In the genomic region with DNA sequence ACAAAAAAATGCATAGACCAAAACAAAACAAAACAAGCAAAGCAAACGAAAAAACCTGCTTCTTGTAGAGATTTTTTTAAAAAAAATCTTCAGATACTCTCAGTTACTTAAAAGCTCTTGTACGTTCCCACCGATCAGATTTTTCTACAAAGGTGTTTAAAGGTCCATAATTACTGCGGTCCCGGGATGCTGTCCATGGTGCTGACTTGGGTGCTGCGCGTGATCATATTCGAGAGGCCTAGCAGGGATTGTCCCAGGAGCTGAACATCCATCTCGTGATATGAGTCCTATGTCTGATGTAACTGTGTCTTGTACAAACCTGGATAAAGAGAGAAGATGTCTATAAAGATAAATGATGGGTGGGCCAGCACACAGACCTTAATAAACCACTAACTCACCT, we compare ENCODE assay signal across 14 mouse cellular contexts. TPM values are rescaled to one million over a fixed set of nuclear protein-coding genes. Genes with fewer than 3 reads are reported as not detected.
DNase-seq lines count a peak whose midpoint lies in the region; ATAC-seq and TF ChIP-seq lines count a peak whose summit lies in the region.
"Had no signal": no experiment of that assay in that cellular context is flagged by ENCODE, and none has a peak within 500 bp of the region (broad histone marks: within the 10 kb centered on the region; RNA-seq: fewer than 3 reads in every experiment).

No protein-coding gene starts in this region.

- H3K36me3 ChIP-seq in heart, adult 2 months (ENCODE audit: control insufficient read depth, insufficient read depth, low read length) = no peaks in the 10 kb centered on the region
- no peaks in the 10 kb centered on the region; the same call in none of the 2 replicates for H3K36me3 ChIP-seq in embryonic facial prominence, embryonic 11.5 days (replicated peaks; ENCODE audit: control insufficient read depth, insufficient read depth, low read depth, low read length)

- intact Hi-C loops in heart, adult 2 months (cut with DNase I) = no loop called here

- no peaks in the 10 kb centered on the region for H3K4me1 ChIP-seq in heart, adult 2 months (ENCODE audit: control insufficient read depth, insufficient read depth, low read length)
- no peaks in the 10 kb centered on the region for H3K4me1 ChIP-seq in embryonic facial prominence, embryonic 11.5 days (ENCODE audit: control insufficient read depth, insufficient read depth, low read length)
- H3K4me1 ChIP-seq: heart, embryonic 10.5 days; megakaryocyte, embryonic 14.5 days had no signal

- no peak overlapping the region for H3K4me3 ChIP-seq in heart, adult 2 months
- no peak overlapping the region for H3K4me3 ChIP-seq in embryonic facial prominence, embryonic 11.5 days (ENCODE audit: low read depth, low read length)
- H3K4me3 ChIP-seq: heart, embryonic 10.5 days; left cerebral cortex, adult 2 months; megakaryocyte, embryonic 14.5 days had no signal

- no peak for ATAC-seq in embryonic facial prominence, embryonic 11.5 days (replicated peaks; ENCODE audit: insufficient number of reproducible peaks, low FRiP score, low TSS enrichment, low read depth)
- ATAC-seq: CD4-positive, CD25-positive, alpha-beta regulatory T cell, adult 4 months had no signal

- no peaks in the 10 kb centered on the region for H3K9me3 ChIP-seq in embryonic facial prominence, embryonic 11.5 days (replicated peaks; ENCODE audit: control insufficient read depth, low read length)
- H3K9me3 ChIP-seq: heart, embryonic 10.5 days; megakaryocyte, embryonic 14.5 days had no signal

- no peak overlapping the region for H3K27ac ChIP-seq in heart, adult 2 months
- H3K27ac ChIP-seq in embryonic facial prominence, embryonic 11.5 days (replicated peaks; ENCODE audit: low read depth, low read length) = no peak overlapping the region
- H3K27ac ChIP-seq: heart, embryonic 10.5 days; hindbrain, embryonic 14.5 days; left cerebral cortex, adult 2 months had no signal

- no peak overlapping the region for H3K9ac ChIP-seq in heart, adult 2 months (ENCODE audit: low read depth, low read length)
- H3K9ac ChIP-seq in embryonic facial prominence, embryonic 11.5 days (replicated peaks; ENCODE audit: low read length) = no peak overlapping the region
- H3K9ac ChIP-seq: hindbrain, embryonic 14.5 days had no signal

- 61% methylated on average over 9 of the region's 9 CpGs for WGBS in heart, adult 2 months
- WGBS in embryonic facial prominence, embryonic 11.5 days = 63% methylated on average over 9 of the region's 9 CpGs

- TF ChIP-seq EP300 in heart, adult 2 months (IDR thresholded peaks at IDR 0.05; ENCODE audit: insufficient read depth, low read depth, low read length) = no peak

- TF ChIP-seq CTCF in heart, adult 2 months (IDR thresholded peaks at IDR 0.05) = no peak

- TF ChIP-seq POLR2A in heart, adult 2 months (IDR thresholded peaks at IDR 0.05; ENCODE audit: insufficient read depth, low read depth, low read length) = no peak

- H3K4me2 ChIP-seq in embryonic facial prominence, embryonic 11.5 days (ENCODE audit: low read depth, low read length) = no peak overlapping the region
- H3K4me2 ChIP-seq: hindbrain, embryonic 14.5 days had no signal

- no peaks in the 10 kb centered on the region for H3K79me2 ChIP-seq in heart, adult 2 months (replicated peaks; ENCODE audit: control insufficient read depth, insufficient read depth, low read length)

- DNase-seq in heart, postnatal 4 days = peak; percentile 39
- DNase-seq in heart, adult 2 months = no peak
- peak; percentile 17 for DNase-seq in thymus, postnatal 0 days (ENCODE audit: low spot score)
- DNase-seq in thymus, postnatal 25 days = no peak
- DNase-seq in embryonic facial prominence, embryonic 11.5 days (ENCODE audit: low spot score) = peak; percentile 69
- no peak for DNase-seq in cerebellum, adult 9-10 months
- DNase-seq in gastrocnemius, postnatal 10 days = no peak
- no peak for DNase-seq in layer of hippocampus, postnatal 36 days
- DNase-seq: cerebellum, adult 18-20 months had no signal

- H3K27me3 ChIP-seq in heart, adult 2 months (ENCODE audit: control insufficient read depth, insufficient read depth, low read length) = no peaks in the 10 kb centered on the region
- H3K27me3 ChIP-seq in embryonic facial prominence, embryonic 11.5 days (ENCODE audit: control insufficient read depth, insufficient read depth, low read length) = no peaks in the 10 kb centered on the region
- H3K27me3 ChIP-seq: megakaryocyte, embryonic 14.5 days had no signal

RNA-seq across cellular contexts. Expression of a gene that starts 21.5 kb away (rescaled TPM):
- 1 to 10 TPM; 4.6 to 5.4 TPM for total RNA-seq in heart, postnatal 4 days (2021)
- total RNA-seq in heart, adult 2 months (2021) = under 1 TPM; 0.68 to 0.81 TPM
- polyA plus RNA-seq in heart, adult 2 months (2012; rRNA removed) = 0.18 and 0.70 TPM in 2 replicates
- polyA plus RNA-seq in thymus, postnatal 0 days (2015; fragmentation: Nextera tagmentation; extraction: Ambion mirVana) = 6.6 and 6.7 TPM in 2 replicates
- 5.6 and 6.9 TPM in 2 replicates for polyA plus RNA-seq in embryonic facial prominence, embryonic 11.5 days (2014; fragmentation: Nextera tagmentation; extraction: Ambion mirVana)
- 1 to 10 TPM; 1.9 to 2.5 TPM for total RNA-seq in gastrocnemius, postnatal 10 days (2021)
- 10 to 100 TPM; 56.1 to 56.4 TPM for total RNA-seq in layer of hippocampus, postnatal 36 days (2021)

RNA-seq across cellular contexts. Expression of a gene that starts 32.7 kb away (rescaled TPM):
- total RNA-seq in heart, postnatal 4 days (2021) = 10 to 100 TPM in 1 of 2 experiments, 1 to 10 TPM in 1; 9.4 to 12.0 TPM
- total RNA-seq in heart, adult 2 months (2021) = 1 to 10 TPM; 7.7 to 8.4 TPM
- polyA plus RNA-seq in heart, adult 2 months (2012; rRNA removed) = 10.6 and 12.7 TPM in 2 replicates
- 23.4 and 23.5 TPM in 2 replicates for polyA plus RNA-seq in thymus, postnatal 0 days (2015; fragmentation: Nextera tagmentation; extraction: Ambion mirVana)
- polyA plus RNA-seq in embryonic facial prominence, embryonic 11.5 days (2014; fragmentation: Nextera tagmentation; extraction: Ambion mirVana) = 56.7 and 57.3 TPM in 2 replicates
- total RNA-seq in gastrocnemius, postnatal 10 days (2021) = 10 to 100 TPM; 11.7 to 14.1 TPM
- 10 to 100 TPM; 42.3 to 42.8 TPM for total RNA-seq in layer of hippocampus, postnatal 36 days (2021)

RNA-seq across cellular contexts. Expression of a gene that starts 56.1 kb away (rescaled TPM):
- 100 to 1,000 TPM; 369 to 594 TPM for total RNA-seq in heart, postnatal 4 days (2021)
- total RNA-seq in heart, adult 2 months (2021) = 100 to 1,000 TPM; 229 to 294 TPM
- polyA plus RNA-seq in heart, adult 2 months (2012; rRNA removed) = 1,051 and 1,757 TPM in 2 replicates
- polyA plus RNA-seq in thymus, postnatal 0 days (2015; fragmentation: Nextera tagmentation; extraction: Ambion mirVana) = 14.5 and 22.3 TPM in 2 replicates
- 4.9 and 10.2 TPM in 2 replicates for polyA plus RNA-seq in embryonic facial prominence, embryonic 11.5 days (2014; fragmentation: Nextera tagmentation; extraction: Ambion mirVana)
- over 10,000 TPM; 50,548 to 53,307 TPM for total RNA-seq in gastrocnemius, postnatal 10 days (2021)
- total RNA-seq in layer of hippocampus, postnatal 36 days (2021) = 1 to 10 TPM; 6.4 to 7.6 TPM

Comparison
In these comparisons a context has a peak if more than half of its experiments do, and no peak if none do; other contexts are left out.
1. DNase-seq: peak in heart, postnatal 4 days (single experiment), thymus, postnatal 0 days (single experiment) and embryonic facial prominence, embryonic 11.5 days (single experiment); none in heart, adult 2 months (0 of 2), thymus, postnatal 25 days (single experiment), cerebellum, adult 9-10 months (single experiment), gastrocnemius, postnatal 10 days (single experiment) and layer of hippocampus, postnatal 36 days (0 of 2).
2. RNA of a gene that starts 21.5 kb away (total RNA-seq): 56.1 to 56.4 TPM in layer of hippocampus, postnatal 36 days; 4.6 to 5.4 TPM in heart, postnatal 4 days, 1.9 to 2.5 TPM in gastrocnemius, postnatal 10 days and 0.68 to 0.81 TPM in heart, adult 2 months; every median in the first group is over 4 times any median in the second.
3. RNA of a gene that starts 56.1 kb away (total RNA-seq): 50,548 to 53,307 TPM in gastrocnemius, postnatal 10 days; 369 to 594 TPM in heart, postnatal 4 days, 229 to 294 TPM in heart, adult 2 months and 6.4 to 7.6 TPM in layer of hippocampus, postnatal 36 days; every median in the first group is over 10 times any median in the second.